Mouse (Mus musculus) testis, adult 2 months (tissue): ENCODE measurements around the gene Ypel2. TPM values are rescaled to one million over a fixed set of nuclear protein-coding genes. Genes with fewer than 3 reads are reported as not detected.

ENCODE experiments used
- H3K27ac ChIP-seq: fragments of 200-500 bp; 2 replicates; pipeline ENCODE4 v1.5.1; 2012; ENCODE audit warnings: low read depth, low read length; ENCODE audit not compliant: control insufficient read depth, insufficient read depth
- H3K27me3 ChIP-seq: fragments of 200-500 bp; 2 replicates; pipeline ENCODE4 v1.6.1; 2012; ENCODE audit warnings: mild to moderate bottlenecking, low read length, moderate library complexity; ENCODE audit not compliant: control insufficient read depth, insufficient read depth
- H3K36me3 ChIP-seq: fragments of 200-500 bp; 2 replicates; pipeline ENCODE4 v1.6.1; 2012; ENCODE audit warnings: mild to moderate bottlenecking, low read length; ENCODE audit not compliant: control insufficient read depth, insufficient read depth
- H3K4me1 ChIP-seq: fragments of 200-500 bp; 2 replicates; pipeline ENCODE4 v1.6.1; 2012; ENCODE audit warnings: low read length; ENCODE audit not compliant: control insufficient read depth, insufficient read depth
- H3K4me3 ChIP-seq: fragments of 200-500 bp; 2 replicates; pipeline ENCODE4 v1.5.1; 2012; ENCODE audit warnings: low read depth, mild to moderate bottlenecking, low read length, moderate library complexity, mixed read lengths; ENCODE audit not compliant: control insufficient read depth
- CTCF ChIP-seq: fragments of 200-500 bp; IDR thresholded peaks from 2 replicates; pipeline ENCODE4 v1.5.1; 2012; ENCODE audit warnings: low read depth, mild to moderate bottlenecking, inconsistent platforms, low read length, moderate library complexity; ENCODE audit not compliant: control insufficient read depth, insufficient read depth, insufficient replicate concordance
- POLR2A ChIP-seq: fragments of 200-500 bp; IDR thresholded peaks from 2 replicates; pipeline ENCODE4 v1.6.1; 2012; ENCODE audit warnings: low read depth, mild to moderate bottlenecking, inconsistent platforms, low read length, moderate library complexity; ENCODE audit not compliant: control insufficient read depth
- polyA plus RNA-seq: library from polyadenylated mRNA; depleted of rRNA; stranded (reverse); fragments of >200 nt; gene quantifications from 2 replicates; pipeline ENCODE4 v1.2.3, GENCODE M21; 2012

Gene Ypel2
- polyA plus RNA-seq, 1 experiment: 1.5 TPM

DNA sequence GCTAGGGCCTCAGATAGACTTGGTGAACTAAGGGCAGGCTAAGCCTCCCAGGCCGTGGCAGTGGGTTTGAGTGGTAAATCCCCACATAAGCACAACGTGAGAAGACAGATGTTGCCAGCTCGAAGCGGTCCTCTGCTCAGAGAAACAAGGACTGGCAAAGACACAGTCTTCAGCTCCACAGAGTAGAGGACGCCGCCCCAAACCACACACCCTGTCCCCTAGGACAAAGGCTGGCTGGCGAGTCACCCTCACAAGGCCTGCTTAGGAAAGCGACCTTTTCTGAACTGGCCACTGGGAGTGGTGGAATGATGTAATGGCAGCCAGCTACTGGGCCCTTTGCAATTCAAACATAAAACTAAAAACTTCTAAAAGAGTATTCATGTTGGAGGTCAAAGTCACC is 40.4 kb downstream of the Ypel2 start:
- no peaks in the 10 kb centered on the region for H3K36me3 ChIP-seq
- no peak overlapping the region for H3K4me3 ChIP-seq
- H3K27me3 ChIP-seq: no peaks in the 10 kb centered on the region
- TF ChIP-seq POLR2A (no peak), CTCF (no peak)
- H3K4me1 ChIP-seq: no peaks in the 10 kb centered on the region; the same call in 1 of the 2 replicates
- no peak overlapping the region for H3K27ac ChIP-seq

DNA sequence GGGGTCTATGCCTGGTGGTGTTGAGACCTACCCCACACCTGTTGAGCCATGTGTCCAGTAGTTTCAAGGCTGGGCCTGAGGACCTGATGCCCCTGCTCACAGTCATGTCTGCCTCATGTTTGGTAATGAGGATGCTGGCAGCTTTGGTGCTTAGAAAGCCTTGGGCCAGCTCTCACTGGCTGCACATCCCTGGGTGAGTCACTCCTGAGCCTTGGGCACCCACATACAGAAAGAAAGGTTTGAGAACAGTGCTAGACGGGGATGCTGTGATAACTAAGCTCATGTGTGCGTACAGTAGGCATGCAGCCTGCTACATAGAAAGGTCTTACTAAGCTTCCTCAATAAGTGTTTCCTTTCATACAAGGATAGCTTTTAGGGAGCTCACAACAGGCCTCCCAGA is 40.8 kb downstream of the Ypel2 start:
- no peak overlapping the region for H3K27ac ChIP-seq
- no peaks in the 10 kb centered on the region for H3K27me3 ChIP-seq
- H3K36me3 ChIP-seq: no peaks in the 10 kb centered on the region
- no peak overlapping the region for H3K4me3 ChIP-seq
- H3K4me1 ChIP-seq: no peaks in the 10 kb centered on the region; the same call in 1 of the 2 replicates
- TF ChIP-seq POLR2A (no peak), CTCF (no peak)

DNA sequence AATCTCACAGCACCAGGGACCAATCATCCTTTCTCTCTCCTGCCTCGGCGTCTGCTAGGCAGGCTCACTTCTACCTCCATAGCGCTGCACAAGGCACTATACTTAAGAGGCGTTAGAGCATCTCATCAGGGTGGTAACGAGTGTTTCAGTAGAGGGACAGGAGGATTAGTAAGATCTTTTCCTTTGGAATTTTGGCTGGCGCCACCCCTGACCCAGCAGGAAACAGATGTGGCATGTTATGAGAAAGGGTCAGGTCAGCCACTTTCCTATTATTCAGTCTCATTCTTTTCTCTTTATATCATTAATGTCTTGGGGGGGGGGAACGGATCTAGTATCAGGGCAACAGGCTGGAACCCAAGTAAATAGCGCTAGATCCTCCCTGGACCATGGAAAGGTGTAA is 41.8 kb downstream of the Ypel2 start:
- no peak overlapping the region for H3K4me3 ChIP-seq
- TF ChIP-seq POLR2A: no peak
- no peak for TF ChIP-seq CTCF
- H3K27me3 ChIP-seq: no peaks in the 10 kb centered on the region
- no peak overlapping the region for H3K27ac ChIP-seq
- H3K36me3 ChIP-seq: no peaks in the 10 kb centered on the region
- no peaks in the 10 kb centered on the region; the same call in 1 of the 2 replicates for H3K4me1 ChIP-seq

DNA sequence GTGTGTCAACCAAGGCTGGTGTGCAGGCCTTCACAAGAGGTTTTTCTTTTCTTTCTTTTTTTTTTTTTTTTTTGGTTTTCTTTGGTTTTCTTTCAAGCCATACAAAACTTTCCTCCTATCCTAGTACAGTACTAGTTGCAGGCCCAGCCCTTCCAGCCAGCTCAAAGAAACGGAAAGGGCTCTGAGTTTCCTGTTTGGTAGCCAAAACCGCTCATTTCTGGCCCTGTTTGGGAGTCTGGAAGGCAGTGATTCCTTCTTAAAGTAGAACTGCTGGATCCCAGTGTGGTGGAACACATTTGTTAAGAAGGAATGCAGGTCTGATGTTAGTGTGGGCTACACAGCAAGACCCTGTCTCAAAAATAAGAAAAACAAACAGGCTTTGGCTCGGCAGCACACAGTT is 43.0 kb downstream of the Ypel2 start:
- TF ChIP-seq CTCF (no peak), POLR2A (no peak)
- H3K27ac ChIP-seq: no peak overlapping the region
- H3K36me3 ChIP-seq: no peaks in the 10 kb centered on the region

DNA sequence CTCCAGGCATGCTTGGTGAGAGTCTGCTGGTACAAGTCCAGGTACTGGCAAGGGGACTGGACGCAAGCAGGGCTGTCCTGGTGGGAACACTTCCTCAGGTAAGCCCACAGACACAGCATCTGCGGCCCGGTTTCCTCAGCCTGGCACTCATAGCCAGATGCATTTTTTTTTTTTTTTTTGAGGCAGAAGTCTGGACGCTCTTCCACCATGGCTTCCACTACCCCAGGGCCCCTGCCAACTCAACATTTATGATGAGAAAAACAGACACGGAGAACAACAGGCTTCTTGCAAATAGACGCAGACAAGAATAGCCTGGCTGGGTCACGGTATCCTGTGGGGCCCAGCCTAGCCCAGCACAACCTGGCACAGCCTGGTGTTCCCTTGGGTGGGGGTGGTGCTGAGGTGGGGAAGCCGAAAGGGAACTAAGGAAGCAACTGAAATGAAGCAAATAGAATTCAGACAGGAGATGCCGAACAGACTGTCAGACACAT is 43.5 kb downstream of the Ypel2 start:
- Histone ChIP-seq H3K27me3 (no peaks in the 10 kb centered on the region), H3K4me1 (no peaks in the 10 kb centered on the region; the same call in 1 of the 2 replicates), H3K36me3 (no peaks in the 10 kb centered on the region), H3K27ac (no peak overlapping the region), H3K4me3 (no peak overlapping the region)
- TF ChIP-seq POLR2A: no peak
- no peak for TF ChIP-seq CTCF

More for the DNA sequence above, 43.0 kb downstream of the Ypel2 start:
- Histone ChIP-seq H3K4me1 (no peaks in the 10 kb centered on the region; the same call in 1 of the 2 replicates), H3K4me3 (no peak overlapping the region), H3K27me3 (no peaks in the 10 kb centered on the region)

DNA sequence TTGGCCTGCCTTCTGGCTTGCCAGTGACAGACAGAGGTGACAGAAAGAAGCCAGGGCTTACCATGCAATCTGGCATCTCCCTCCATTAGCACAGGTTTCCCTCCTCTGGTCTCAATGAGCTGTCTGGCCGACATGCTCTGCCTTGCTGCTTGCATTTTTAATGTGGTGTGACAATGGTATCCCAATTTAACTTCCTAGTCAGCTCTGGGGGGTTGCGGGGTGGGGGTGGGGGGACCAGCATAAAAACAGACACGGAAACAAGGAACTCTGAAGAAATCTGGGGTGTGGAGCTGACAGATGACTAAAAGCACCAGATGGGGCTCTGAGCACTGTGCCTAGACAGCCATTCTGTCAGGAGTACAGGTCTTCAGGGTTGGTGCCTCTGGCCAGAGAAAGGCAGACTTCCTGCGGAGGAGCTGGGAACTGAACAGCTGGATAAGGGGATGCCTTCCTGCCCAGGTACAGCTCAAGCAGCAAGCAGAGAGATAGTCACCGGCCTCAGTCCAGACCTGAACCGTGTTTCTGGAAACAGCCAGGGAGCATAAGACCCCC is 46.8 kb downstream of the Ypel2 start:
- Histone ChIP-seq H3K4me3 (no peak overlapping the region), H3K27me3 (no peaks in the 10 kb centered on the region), H3K36me3 (no peaks in the 10 kb centered on the region), H3K4me1 (no peaks in the 10 kb centered on the region), H3K27ac (no peak overlapping the region)
- TF ChIP-seq CTCF (no peak), POLR2A (no peak)

DNA sequence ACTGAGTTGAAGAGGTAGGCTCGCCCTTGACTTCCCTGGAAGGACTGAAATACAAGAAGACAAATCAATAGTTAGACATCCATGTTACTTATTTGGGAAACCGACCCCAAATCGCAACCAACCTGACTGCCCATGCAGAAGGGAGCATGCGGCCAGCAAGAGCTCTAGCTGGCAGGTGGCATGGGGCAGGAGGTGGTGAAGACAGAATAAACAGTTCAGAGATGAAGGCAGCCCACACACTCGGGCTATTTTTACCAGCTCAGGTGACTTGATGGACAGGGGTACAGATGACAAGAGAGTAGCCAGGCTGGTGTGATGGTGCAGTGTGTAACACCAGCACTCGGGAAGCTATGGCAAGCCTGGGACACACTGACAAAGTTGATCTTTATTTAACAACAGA is 47.6 kb downstream of the Ypel2 start:
- H3K4me1 ChIP-seq: no peaks in the 10 kb centered on the region
- TF ChIP-seq POLR2A: no peak
- no peak for TF ChIP-seq CTCF
- no peaks in the 10 kb centered on the region for H3K36me3 ChIP-seq
- no peaks in the 10 kb centered on the region for H3K27me3 ChIP-seq
- H3K4me3 ChIP-seq: no peak overlapping the region
- no peak overlapping the region for H3K27ac ChIP-seq
